Mouse (Mus musculus) megakaryocyte, embryonic 14.5 days (primary cell): ENCODE results near the gene Ash1l. TPM values are rescaled to one million over a fixed set of nuclear protein-coding genes. Genes with fewer than 3 reads are reported as not detected.

ENCODE experiments used
- H3K27me3 ChIP-seq: replicated peaks from 2 replicates; pipeline ENCODE3; 2012; ENCODE audit warnings: inconsistent platforms
- H3K36me3 ChIP-seq: replicated peaks from 2 replicates; pipeline ENCODE3; 2012; ENCODE audit warnings: low read length, inconsistent platforms, mixed read lengths
- H3K4me1 ChIP-seq: 2 replicates; pipeline ENCODE4 v1.6.1; 2012; ENCODE audit warnings: inconsistent platforms
- H3K4me3 ChIP-seq: replicated peaks from 2 replicates; pipeline ENCODE3; 2012; ENCODE audit warnings: moderate library complexity, mild to moderate bottlenecking, inconsistent platforms
- H3K9me3 ChIP-seq: 2 replicates; pipeline ENCODE4 v1.6.1; 2012; ENCODE audit warnings: inconsistent platforms
- FLI1 ChIP-seq: IDR thresholded peaks from 2 replicates; pipeline ENCODE4 v1.6.1; 2012; ENCODE audit warnings: low read length, inconsistent platforms, mixed read lengths
- GATA1 ChIP-seq: IDR thresholded peaks from 3 replicates; pipeline ENCODE4 v1.6.1; 2012; ENCODE audit warnings: mixed read lengths, low read length, inconsistent platforms, borderline replicate concordance
- polyA plus RNA-seq: library from polyadenylated mRNA; stranded (reverse); fragments of >175 nt; gene quantifications from 2 replicates; pipeline ENCODE4 v1.2.3, GENCODE M21; 2012; ENCODE audit warnings: low replicate concordance; ENCODE audit not compliant: insufficient read depth

Gene Ash1l
- polyA plus RNA-seq, 1 experiment, result 0.95 TPM

DNA sequence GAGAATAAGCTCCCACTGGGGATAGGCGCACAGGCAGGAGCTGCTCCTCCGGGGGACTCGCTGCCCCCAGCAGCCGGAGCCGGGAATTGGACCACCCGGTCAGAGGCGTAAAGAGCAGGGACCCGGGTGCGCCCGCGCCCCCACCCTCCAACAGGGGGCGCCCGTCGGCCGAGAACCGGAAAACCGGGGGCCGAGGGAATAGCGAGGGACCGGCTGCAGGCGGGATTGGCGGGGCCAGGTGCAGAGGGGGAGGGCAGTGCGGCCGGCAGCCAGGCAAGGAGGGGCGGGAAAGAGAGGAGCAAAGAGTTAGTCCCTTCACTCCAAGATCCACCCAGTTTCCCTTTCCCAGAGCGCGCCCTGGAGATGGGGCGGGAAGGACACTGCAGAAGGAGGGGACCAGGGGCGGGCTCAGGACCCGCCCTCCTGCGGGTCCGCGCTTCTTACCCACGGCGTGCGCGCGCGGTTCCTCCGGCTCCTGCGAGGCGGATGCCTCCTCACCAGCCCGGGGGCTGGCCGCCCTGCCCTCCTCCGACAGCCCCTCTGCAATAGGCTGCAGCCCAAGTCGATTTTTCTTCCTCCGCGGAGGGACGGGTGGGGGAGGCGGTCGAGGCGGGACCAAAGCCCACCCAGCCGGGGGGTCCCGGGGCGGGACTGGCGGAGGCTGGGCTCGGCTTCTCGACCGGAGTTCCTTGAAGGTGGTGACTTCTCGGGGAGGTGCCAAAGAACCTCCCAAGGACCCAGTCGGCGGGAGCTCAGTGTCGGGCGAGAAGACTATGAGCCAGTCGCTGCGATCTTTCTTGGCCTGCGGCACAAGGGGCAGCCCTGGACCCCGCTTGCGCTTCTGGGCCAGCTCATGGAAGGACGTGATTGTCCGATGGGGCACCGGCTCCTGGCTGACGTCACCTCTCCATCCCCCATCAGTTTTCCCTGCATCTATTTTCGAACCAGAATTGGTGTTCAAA lies 140.6 kb downstream of the Ash1l start:
- peak overlapping the region; percentile 96 for H3K4me3 ChIP-seq
- TF ChIP-seq GATA1, result no peak
- H3K9me3 ChIP-seq, result no peaks in the 10 kb centered on the region
- H3K27me3 ChIP-seq, result peaks cover 16% of the 10 kb centered on the region
- H3K4me1 ChIP-seq, result peaks cover 71% of the 10 kb centered on the region
- H3K36me3 ChIP-seq, result peaks cover 59% of the 10 kb centered on the region

DNA sequence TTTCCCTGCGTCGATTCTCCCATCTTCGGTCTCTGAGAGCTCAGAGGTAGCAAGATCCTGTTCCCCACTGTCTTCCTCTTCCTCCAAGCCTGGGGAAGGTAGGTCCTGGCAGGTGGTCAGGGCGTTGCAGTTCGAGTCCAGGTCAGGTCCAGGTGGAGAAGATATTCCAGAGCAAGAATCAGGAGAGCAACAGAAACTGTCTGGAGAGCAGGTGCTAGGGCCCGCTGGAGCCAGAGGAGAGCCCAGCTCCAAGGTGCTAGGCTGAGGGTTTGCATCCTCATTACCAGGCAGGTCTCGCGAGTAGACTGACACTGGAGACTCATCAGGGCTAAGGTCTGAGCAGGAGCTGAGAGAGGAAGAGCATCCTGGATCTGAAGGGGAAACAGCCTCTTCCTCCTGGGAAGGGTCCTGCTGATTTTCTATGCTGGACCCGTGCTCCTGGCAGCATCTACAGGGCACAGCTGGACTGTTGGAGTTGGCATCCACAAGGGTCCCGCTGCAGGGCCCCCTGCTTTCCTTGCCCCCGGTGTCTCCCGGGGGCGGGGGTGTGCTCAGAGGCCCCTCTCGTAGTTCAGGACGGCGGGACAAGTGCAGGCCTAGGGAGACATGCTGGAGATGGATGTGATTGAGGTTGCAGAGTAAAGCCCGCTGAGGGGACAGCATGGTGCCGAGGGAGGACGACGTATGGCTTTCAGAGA lies 141.5 kb downstream of the Ash1l start:
- peaks cover 62% of the 10 kb centered on the region for H3K36me3 ChIP-seq
- H3K4me1 ChIP-seq, result peaks cover 76% of the 10 kb centered on the region
- peaks cover 16% of the 10 kb centered on the region for H3K27me3 ChIP-seq
- H3K9me3 ChIP-seq, result no peaks in the 10 kb centered on the region
- peak overlapping the region; percentile 96 for H3K4me3 ChIP-seq
- TF ChIP-seq GATA1 (no peak), FLI1 (no peak)

DNA sequence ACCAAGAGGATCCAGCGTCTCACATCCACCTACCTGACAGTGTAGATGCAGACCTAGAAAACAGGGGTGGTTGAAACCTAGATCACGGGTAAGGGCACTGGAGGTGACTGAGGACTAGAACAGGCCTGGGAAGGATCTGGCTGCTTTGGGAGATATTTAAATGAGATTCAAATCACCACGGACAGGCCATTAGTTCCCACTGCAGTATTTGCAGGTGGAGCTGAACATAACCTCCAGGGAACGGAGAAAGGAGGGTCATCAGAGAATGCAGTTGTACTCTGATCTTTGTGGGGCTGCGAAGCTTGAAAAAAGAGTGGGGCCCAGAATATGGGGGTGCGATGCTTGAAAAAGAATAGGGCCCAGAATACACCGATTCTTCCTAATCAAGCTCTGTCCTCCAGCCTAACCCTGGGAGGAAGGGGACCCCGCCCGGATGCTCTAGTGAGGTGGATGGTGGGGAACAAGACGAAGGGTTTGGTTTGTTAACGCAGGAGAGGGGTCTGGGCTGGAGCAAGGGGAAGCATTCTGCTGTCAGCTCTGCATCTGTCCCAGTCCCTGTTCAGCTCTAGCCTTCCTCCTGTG lies 142.2 kb downstream of the Ash1l start:
- no peak for TF ChIP-seq FLI1
- no peak for TF ChIP-seq GATA1
- Histone ChIP-seq H3K36me3 (peaks cover 62% of the 10 kb centered on the region), H3K4me1 (peaks cover 76% of the 10 kb centered on the region), H3K9me3 (no peaks in the 10 kb centered on the region), H3K4me3 (peak overlapping the region; percentile 12), H3K27me3 (peaks cover 16% of the 10 kb centered on the region)

DNA sequence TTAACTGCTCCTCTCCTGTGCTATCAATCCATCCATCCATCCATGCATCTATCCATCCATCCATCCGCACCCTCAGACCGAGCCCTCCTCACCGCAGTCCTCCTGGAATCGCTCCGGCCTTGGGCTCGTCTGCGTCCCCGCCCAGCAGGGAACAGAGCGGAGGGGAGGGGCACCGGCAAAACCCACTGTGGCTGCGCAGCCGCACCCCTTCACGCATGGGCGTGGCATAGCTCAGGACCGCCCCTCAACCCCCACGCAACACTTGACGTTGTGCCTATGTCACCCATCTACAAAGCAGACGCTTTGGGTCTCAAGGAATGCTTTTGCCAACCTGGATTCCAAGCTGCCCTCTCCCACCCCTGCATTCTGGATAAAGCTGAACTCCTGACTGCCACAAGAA lies 142.8 kb downstream of the Ash1l start, which contains the start of gene Rusc1:
Gene Rusc1, minus strand, starts transcription at position 137 of the 400 bp plus-strand sequence.
- Histone ChIP-seq H3K9me3 (no peaks in the 10 kb centered on the region), H3K4me1 (peaks cover 76% of the 10 kb centered on the region), H3K36me3 (peaks cover 62% of the 10 kb centered on the region), H3K27me3 (peaks cover 16% of the 10 kb centered on the region), H3K4me3 (peak within 1 kb of the TSS; percentile 12)
- TF ChIP-seq FLI1, result no peak
- no peak for TF ChIP-seq GATA1

DNA sequence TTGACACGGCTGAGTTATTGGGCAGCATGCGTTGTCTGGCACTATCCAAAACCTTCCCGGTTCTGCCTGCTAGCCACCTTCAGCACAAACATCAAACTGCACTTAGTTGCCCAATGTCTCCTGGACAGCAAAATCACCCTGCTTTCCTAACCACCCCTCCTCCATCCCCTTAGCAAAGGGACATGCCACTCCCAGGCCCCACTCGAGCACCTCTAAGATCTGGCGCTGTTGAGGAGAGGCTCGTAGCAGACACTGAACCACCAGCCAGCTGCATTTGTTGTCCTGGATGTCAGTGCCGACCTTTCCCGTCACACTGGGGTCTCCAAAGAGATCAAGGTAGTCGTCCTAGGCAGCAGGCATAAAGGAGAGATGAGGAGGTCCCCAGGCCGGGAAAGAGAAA lies 143.6 kb downstream of the Ash1l start:
- H3K4me3 ChIP-seq, result no peak overlapping the region
- TF ChIP-seq FLI1 (no peak), GATA1 (no peak)
- no peaks in the 10 kb centered on the region for H3K9me3 ChIP-seq
- peaks cover 16% of the 10 kb centered on the region for H3K27me3 ChIP-seq
- H3K36me3 ChIP-seq, result peaks cover 64% of the 10 kb centered on the region
- H3K4me1 ChIP-seq, result peaks cover 76% of the 10 kb centered on the region

DNA sequence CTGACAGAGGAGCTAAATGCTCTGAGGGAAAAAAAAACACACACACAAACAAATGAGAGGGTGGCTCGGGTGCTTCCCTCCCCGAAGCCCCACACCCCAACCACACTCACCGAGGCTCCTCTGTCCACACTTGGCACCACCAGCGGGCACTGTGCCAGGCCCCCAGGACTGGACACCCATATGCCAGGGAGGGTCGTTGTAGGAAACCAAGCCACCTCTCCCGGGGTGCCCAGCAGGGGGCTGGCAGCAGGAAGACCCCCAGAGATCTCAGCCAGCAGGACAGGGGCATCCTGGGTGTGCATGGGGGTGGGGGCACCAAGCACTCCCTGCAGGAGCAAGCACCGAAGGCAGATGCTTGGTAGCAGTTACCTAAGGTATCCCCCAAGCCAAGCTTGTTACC lies 150.4 kb downstream of the Ash1l start, which contains the start of gene Gm43738:
Gene Gm43738, minus strand, starts transcription at position 289 of the 400 bp plus-strand sequence.
- peaks cover 80% of the 10 kb centered on the region for H3K4me1 ChIP-seq
- H3K9me3 ChIP-seq, result no peaks in the 10 kb centered on the region
- TF ChIP-seq GATA1 (no peak), FLI1 (no peak)
- no peaks in the 10 kb centered on the region for H3K27me3 ChIP-seq
- H3K4me3 ChIP-seq, result peak within 1 kb of the TSS; percentile 92
- peaks cover 49% of the 10 kb centered on the region for H3K36me3 ChIP-seq

DNA sequence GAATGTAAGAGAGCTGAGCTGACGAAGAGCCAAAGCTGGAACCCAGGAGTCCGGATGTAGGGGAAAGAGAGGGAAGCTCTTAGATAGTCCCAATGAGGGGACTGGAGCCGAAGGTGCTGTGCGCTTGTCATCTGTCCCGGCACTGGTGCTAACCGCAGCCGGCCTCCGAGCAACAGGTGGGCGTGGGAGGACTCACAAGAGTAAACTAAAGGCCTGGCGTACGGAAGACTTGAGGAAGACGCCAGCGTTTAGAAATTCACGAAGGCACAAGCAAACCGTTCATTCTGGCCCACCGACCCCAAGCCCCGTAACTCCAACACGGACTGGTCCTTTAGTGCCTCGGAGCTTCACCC lies 151.0 kb downstream of the Ash1l start:
- TF ChIP-seq FLI1, result no peak
- TF ChIP-seq GATA1, result no peak
- Histone ChIP-seq H3K4me3 (peak overlapping the region; percentile 92), H3K9me3 (no peaks in the 10 kb centered on the region), H3K36me3 (peaks cover 43% of the 10 kb centered on the region), H3K4me1 (peaks cover 80% of the 10 kb centered on the region), H3K27me3 (no peaks in the 10 kb centered on the region)

DNA sequence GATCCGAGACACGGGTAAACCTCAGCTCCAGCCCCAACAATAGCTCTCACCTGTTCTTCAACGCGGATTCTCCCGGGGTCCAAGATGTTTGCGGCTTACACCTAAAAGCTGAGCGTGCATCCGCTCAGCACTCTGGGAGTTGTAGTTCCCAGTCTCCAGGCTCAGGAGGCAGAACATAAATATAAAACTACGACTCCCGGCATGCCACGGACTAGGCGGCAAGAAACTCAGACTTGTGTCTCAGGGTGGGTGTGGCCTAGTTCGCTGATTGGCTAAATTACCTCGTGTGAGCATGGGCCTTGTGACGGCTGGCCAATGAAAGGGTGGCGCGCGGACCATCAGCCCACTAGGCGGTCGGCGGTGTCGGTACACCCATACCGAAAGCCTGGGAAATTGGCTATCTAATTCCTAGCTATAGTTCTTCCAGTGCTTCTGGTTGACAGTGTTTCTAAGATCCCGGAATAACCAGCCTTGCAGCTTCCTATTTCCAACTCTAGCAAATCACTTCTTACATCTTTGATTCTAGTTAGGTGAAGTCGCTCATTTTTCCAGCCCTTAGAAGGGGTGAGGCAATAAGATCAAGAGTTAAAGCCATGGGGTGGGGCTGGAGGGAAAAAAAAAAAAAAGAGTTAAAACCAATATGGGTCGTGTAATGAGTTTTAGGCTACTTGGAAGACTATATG lies 151.5 kb downstream of the Ash1l start, which contains the start of gene Fdps:
Gene Fdps, minus strand, starts transcription at position 148 of the 683 bp plus-strand sequence.
- peaks cover 38% of the 10 kb centered on the region for H3K36me3 ChIP-seq
- H3K4me1 ChIP-seq, result peaks cover 80% of the 10 kb centered on the region
- TF ChIP-seq GATA1, result no peak
- H3K9me3 ChIP-seq, result no peaks in the 10 kb centered on the region
- peak within 1 kb of the TSS; percentile 92 for H3K4me3 ChIP-seq
- no peaks in the 10 kb centered on the region for H3K27me3 ChIP-seq
